Mouse (Mus musculus) embryo, embryonic 10 days (tissue): ENCODE measurements around the gene Il4.
"Not testable (repeated sequence)": the region's sequence is repeated elsewhere in the genome, so short reads cannot be mapped to it uniquely, and the experiment has no call there.

ENCODE experiments used
- DNase-seq: peaks from one replicate; pipeline ENCODE4 v3.0.0-alpha.2; 2015; ENCODE audit warnings: low spot score

Gene Il4

DNA sequence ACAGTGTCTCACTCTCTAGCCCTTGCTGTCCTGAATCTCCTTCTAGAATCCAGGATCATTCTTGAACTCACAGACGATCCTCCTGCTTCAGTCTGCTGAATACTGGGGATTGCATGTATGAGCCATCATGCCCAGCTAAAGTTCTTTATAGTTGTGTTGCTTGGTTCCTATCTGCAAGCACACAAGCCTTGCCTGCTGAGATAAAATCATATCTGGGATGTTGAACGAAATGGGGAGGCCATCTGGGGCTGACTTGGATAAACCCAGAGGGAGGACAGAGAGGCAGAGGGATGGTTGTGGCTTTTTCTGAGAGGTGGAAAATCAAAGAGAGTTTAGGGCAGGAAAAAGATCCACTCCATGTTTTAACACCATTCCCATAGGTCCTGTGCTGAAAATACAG lies 56.5 kb downstream of the Il4 start:
- DNase-seq, result no peak

DNA sequence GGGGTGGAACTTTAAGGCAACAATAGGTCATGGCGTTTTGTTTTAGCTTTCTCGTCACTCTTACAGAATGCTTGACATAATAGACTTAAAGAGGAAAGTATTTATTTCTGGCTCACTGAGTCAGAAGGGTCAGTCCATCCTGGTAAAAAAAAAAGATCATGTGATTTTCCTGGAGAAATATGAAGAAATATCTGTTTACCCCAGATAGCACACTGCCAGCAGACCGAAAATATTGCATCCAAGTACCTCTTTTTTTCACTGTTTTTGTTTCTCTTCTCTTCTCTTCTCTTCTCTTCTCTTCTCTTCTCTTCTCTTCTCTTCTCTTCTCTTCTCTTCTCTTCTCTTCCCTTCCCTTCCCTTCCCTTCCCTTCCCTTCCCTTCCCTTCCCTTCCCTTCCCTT lies 58.5 kb downstream of the Il4 start:
- not testable (repeated sequence) for DNase-seq

DNA sequence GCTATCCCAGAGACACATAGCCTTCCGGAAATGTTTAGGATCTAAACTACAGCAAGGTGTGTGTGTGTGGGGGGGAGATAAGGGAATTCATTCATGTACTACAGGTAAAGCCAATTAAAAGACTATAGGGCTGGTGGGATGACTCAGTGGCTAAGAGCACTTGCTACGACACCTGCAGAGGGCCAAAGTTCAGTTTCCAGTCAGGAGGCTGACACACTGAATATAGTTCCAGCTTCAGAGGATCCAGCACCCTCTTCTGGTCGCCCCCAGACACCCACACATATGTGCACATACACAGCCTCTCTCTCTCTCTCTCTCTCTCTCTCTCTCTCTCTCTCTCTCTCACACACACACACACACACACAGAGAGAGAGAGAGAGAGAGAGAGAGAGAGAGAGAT lies 60.5 kb downstream of the Il4 start:
- DNase-seq, result not testable (repeated sequence)

DNA sequence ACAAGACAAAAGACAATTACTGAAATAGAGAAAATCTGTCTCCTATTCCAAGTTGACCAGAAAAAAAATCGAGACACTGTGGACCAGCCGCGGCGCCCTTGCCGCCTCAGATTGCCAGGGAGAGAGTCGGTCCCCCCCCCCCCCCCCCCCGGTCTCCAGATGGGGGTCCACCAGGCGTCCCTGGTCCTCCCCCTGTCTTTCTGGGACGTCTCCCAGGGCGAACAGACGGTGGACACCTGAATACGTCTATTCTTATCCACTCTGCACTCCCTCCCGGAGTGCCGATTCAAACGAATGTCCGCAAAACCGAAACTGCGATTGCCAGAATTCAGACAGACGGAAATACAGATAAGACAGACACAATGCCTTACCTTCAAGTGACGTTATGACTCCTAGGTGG lies 61.9 kb downstream of the Il4 start:
- DNase-seq, result not testable (repeated sequence)
